Mouse (Mus musculus) midbrain, embryonic 15.5 days (tissue): ENCODE data around the gene Med31. TPM values are rescaled to one million over a fixed set of nuclear protein-coding genes. Genes with fewer than 3 reads are reported as not detected.

Experiments used
- ATAC-seq: fragments of 200-750 bp; cut with Nextera tagmentation; replicated peaks from 2 replicates; pipeline ENCODE4 v1.8.0; 2017; ENCODE audit warnings: moderate TSS enrichment
- H3K27ac ChIP-seq: fragments of 300-500 bp; sonication (generic); 2 replicates; pipeline ENCODE4 v1.5.1; 2015; ENCODE audit warnings: mild to moderate bottlenecking, inconsistent platforms
- H3K27me3 ChIP-seq: fragments of 300-500 bp; sonication (generic); replicated peaks from 2 replicates; pipeline ENCODE4 v1.6.1; 2015; ENCODE audit warnings: inconsistent platforms
- H3K36me3 ChIP-seq: fragments of 300-500 bp; sonication (generic); replicated peaks from 2 replicates; pipeline ENCODE4 v1.6.1; 2015; ENCODE audit warnings: inconsistent platforms
- H3K4me1 ChIP-seq: fragments of 300-500 bp; sonication (generic); 2 replicates; pipeline ENCODE4 v1.6.1; 2015; ENCODE audit warnings: inconsistent platforms
- H3K4me2 ChIP-seq: fragments of 300-500 bp; sonication (generic); 2 replicates; pipeline ENCODE4 v1.6.1; 2015; ENCODE audit warnings: inconsistent platforms, mild to moderate bottlenecking, moderate library complexity
- H3K4me3 ChIP-seq: fragments of 300-500 bp; sonication (generic); 2 replicates; pipeline ENCODE4 v1.5.1; 2015; ENCODE audit warnings: mild to moderate bottlenecking, inconsistent platforms
- H3K9ac ChIP-seq: fragments of 300-500 bp; sonication (generic); 2 replicates; pipeline ENCODE4 v1.6.1; 2015; ENCODE audit warnings: mild to moderate bottlenecking, inconsistent platforms
- H3K9me3 ChIP-seq: fragments of 300-500 bp; sonication (generic); 2 replicates; pipeline ENCODE4 v1.6.1; 2016; ENCODE audit warnings: inconsistent platforms
- WGBS: fragments of 180-500 bp; shearing (Covaris S2); methylation state at CpG from one replicate; pipeline ENCODE4 v1.1.7; 2015; ENCODE audit warnings: mixed read lengths; 5-methylcytosine and 5-hydroxymethylcytosine counted together
- polyA plus RNA-seq: library from polyadenylated mRNA; unstranded; fragments of >200 nt; fragmentation: Nextera tagmentation; extraction: Ambion mirVana; gene quantifications from 2 replicates; pipeline ENCODE4 v1.2.1, GENCODE M21; 2015

Med31 gene
- polyA plus RNA-seq, 1 experiment from 2014 or later, result 53.5 TPM

DNA sequence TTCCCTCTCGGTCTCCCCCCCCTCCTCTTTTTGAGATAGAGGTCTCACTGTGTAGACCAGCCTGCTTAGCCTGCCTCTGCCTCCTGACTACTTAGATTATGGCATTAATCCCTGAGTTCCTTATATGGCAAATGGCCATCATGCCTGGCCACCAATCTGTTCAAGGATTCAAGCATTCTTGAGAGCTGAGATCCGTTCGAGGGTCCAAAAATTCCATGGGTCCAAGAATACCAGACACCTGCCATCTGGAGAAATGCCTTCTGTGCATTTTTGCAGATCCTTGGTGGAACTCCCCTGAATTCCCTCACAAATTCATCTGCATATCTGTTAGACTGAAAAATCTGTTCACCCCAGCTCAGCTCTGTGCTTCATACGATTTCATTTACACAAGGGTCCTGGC, 8.0 kb upstream of the Med31 start:
- Histone ChIP-seq H3K27me3 (no peaks in the 10 kb centered on the region), H3K27ac (no peak overlapping the region), H3K9ac (no peak overlapping the region), H3K9me3 (no peaks in the 10 kb centered on the region), H3K4me2 (no peak overlapping the region), H3K4me1 (no peaks in the 10 kb centered on the region), H3K4me3 (no peak overlapping the region), H3K36me3 (no peaks in the 10 kb centered on the region; the same call in 1 of the 2 replicates)
- WGBS, result 81% methylated on average over 4 of the region's 4 CpGs
- ATAC-seq, result no peak

DNA sequence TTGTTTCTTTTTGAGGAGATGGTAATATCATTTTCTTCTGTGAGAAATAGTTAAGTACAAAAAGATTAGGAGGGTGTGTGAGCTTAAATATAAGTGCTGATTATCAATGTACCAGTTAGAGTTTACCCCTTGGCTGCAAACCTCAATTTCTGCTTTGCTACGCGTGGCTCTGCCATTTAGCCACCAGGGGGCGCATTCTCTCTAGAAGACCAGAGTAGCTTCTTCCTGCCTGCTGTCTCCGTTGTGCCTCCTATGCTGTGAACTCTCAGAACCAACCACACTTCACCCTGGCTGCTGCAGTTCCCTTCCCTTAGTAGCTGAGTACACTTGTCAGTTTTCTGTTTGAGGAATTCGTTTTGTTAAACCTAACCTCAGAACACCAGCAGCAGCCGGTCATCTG, 5.9 kb upstream of the Med31 start:
- H3K36me3 ChIP-seq, result no peaks in the 10 kb centered on the region; the same call in 1 of the 2 replicates
- H3K4me2 ChIP-seq, result no peak overlapping the region
- H3K9ac ChIP-seq, result no peak overlapping the region
- no peaks in the 10 kb centered on the region for H3K9me3 ChIP-seq
- ATAC-seq, result no peak
- WGBS, result 14% methylated on average over 6 of the region's 6 CpGs
- no peaks in the 10 kb centered on the region for H3K27me3 ChIP-seq
- H3K4me1 ChIP-seq, result peaks cover 14% of the 10 kb centered on the region
- no peak overlapping the region for H3K4me3 ChIP-seq
- H3K27ac ChIP-seq, result no peak overlapping the region

DNA sequence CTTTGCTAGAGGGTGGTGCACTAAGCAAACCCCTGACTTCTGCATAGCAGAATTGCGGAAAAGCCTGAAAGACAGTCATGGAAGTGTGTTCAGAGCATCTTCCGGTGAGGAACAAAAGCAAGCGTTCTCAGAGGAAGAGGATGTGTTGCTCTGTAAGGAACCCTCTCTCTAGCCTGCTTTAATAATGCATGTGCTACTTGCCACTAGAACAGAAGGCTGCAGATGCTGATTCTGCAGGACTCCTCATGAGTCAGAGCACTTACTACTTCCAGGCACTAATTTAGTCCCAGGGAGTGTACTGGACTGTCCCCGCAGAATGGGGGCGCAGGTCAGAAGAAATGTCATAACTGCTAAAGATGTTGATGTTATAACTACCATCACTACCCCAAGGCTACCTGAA, 1.7 kb upstream of the Med31 start:
- Histone ChIP-seq H3K27me3 (no peaks in the 10 kb centered on the region), H3K9me3 (no peaks in the 10 kb centered on the region), H3K4me3 (no peak overlapping the region), H3K4me2 (peak overlapping the region; percentile 82), H3K36me3 (no peaks in the 10 kb centered on the region; the same call in 1 of the 2 replicates), H3K4me1 (peaks cover 30% of the 10 kb centered on the region), H3K9ac (no peak overlapping the region), H3K27ac (no peak overlapping the region)
- no peak for ATAC-seq
- WGBS, result 82% methylated on average over 5 of the region's 5 CpGs

DNA sequence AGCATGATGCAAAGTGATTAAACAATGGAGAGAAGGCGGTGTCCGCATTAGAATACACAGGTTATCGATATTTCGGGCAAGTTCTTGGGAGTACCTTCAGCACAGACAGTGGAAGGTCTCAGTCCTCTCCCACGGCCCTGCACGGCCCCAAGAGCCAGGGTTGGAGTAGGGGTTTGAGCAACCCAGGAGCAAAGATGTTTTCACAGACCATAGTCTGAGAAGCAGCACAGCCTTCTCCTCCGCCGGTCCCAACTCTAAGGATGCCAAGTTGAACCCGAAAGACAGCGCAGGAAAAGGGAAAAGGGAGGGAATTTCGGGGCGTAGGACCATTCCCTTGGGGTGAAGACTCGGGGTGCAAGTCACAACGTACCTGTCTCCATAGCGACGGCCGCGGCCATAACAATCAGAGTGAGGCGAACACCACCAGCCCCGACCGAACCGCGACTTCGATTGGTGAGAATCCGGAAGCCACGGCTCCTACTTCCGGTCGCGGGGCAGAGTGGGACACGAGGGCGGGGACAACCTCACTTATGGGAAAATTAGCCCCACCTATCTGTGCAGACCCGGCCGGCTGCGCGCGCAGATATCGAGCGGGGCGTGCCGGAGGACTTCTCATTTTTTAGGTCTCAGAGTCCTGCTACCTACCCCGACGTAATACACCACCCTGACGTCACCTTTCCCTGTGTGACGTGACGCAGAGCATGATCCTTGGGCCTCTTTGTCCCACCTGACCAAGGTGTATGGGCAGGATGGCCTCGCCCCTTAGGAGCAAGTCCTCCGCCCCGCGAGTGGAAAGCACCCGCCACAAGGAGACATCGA, 592 bp downstream of the Med31 start:
- H3K9me3 ChIP-seq, result no peaks in the 10 kb centered on the region
- H3K4me2 ChIP-seq, result peak overlapping the region; percentile 82
- peak overlapping the region; percentile 84 for H3K4me3 ChIP-seq
- peak overlapping the region; percentile 83 for H3K9ac ChIP-seq
- ATAC-seq, result peak; percentile 97
- WGBS, result under 1% methylated on average over 51 of the region's 51 CpGs
- H3K27me3 ChIP-seq, result no peaks in the 10 kb centered on the region
- peaks cover 16% of the 10 kb centered on the region for H3K36me3 ChIP-seq
- H3K4me1 ChIP-seq, result peaks cover 30% of the 10 kb centered on the region
- peak overlapping the region; percentile 85 for H3K27ac ChIP-seq

DNA sequence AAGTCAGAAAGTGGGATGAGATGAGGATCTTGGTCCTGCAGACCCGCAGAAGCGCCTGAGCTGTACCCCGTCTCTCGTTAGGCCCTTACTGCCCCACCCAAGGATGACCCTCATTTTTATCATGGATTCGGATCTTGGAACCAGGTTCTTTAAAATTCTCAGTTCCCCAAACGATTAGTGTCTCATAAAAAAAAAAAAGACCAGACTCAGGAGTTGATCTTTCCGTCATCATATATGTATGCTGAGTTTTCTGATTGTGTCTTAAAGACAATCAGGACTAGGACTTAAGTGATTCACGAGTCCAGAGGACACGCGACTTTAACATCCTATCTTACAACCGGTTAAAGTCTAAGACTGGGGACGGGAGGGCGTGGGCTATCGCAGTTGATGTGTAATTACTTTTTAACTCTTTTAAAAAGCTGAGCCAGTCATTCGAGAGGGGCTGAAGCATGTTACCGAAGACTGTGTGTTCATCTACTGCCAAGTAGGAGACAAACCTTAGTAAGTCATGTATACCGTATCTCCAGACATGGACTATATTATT, 7.5 kb downstream of the Med31 start:
- WGBS, result 26% methylated on average over 17 of the region's 17 CpGs
- Histone ChIP-seq H3K4me2 (peak overlapping the region; percentile 76), H3K9me3 (no peaks in the 10 kb centered on the region), H3K4me1 (peaks cover 29% of the 10 kb centered on the region), H3K27me3 (no peaks in the 10 kb centered on the region), H3K4me3 (peak overlapping the region; percentile 68), H3K27ac (peak overlapping the region; percentile 76), H3K9ac (peak overlapping the region; percentile 80), H3K36me3 (peaks cover 16% of the 10 kb centered on the region)
- ATAC-seq, result no peak

DNA sequence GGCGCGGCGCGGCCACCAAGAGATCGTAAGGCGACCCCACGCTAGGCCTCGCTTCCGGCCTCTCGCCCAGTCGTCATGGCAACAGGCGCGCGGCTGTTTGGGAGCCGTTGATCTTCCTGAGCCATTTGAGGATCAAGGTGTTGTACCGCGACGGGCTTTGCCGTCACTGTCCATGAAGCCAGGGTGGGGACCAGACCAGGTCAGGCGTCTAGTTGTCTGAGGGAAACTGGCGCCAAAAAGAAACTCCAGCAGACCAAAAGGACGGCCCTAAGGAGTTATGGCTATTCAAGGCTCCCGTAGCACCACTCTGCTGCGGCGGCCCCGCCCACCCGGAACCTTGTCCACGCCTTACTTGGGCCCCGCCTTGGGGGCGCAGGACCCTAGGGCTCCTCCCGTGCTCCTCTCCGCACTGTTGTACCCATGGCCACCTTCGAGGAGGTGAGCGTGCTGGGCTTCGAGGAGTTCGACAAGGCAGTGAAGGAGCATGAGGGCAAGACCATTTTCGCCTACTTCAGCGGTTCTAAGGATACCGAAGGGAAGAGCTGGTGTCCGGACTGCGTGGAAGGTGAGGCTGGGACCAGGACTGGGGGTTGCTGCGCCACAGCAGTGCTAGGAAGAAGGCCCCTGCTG, 8.1 kb downstream of the Med31 start, which contains the start of the genes 4933427D14Rik and Txndc17:
4933427D14Rik (minus strand) TSS at position 256 of the 630 bp plus-strand sequence.
Txndc17 (plus strand) TSS at position 344 of the 630 bp plus-strand sequence.
- Histone ChIP-seq H3K4me2 (peak within 1 kb of the TSS; percentile 76), H3K27ac (peak within 1 kb of the TSS; percentile 76), H3K9me3 (no peaks in the 10 kb centered on the region), H3K36me3 (peaks cover 16% of the 10 kb centered on the region), H3K4me1 (peaks cover 30% of the 10 kb centered on the region), H3K4me3 (peak within 1 kb of the TSS; percentile 68), H3K27me3 (no peaks in the 10 kb centered on the region), H3K9ac (peak within 1 kb of the TSS; percentile 80)
- WGBS, result 0% methylated on average over 42 of the region's 42 CpGs
- ATAC-seq, result peak; percentile 94

DNA sequence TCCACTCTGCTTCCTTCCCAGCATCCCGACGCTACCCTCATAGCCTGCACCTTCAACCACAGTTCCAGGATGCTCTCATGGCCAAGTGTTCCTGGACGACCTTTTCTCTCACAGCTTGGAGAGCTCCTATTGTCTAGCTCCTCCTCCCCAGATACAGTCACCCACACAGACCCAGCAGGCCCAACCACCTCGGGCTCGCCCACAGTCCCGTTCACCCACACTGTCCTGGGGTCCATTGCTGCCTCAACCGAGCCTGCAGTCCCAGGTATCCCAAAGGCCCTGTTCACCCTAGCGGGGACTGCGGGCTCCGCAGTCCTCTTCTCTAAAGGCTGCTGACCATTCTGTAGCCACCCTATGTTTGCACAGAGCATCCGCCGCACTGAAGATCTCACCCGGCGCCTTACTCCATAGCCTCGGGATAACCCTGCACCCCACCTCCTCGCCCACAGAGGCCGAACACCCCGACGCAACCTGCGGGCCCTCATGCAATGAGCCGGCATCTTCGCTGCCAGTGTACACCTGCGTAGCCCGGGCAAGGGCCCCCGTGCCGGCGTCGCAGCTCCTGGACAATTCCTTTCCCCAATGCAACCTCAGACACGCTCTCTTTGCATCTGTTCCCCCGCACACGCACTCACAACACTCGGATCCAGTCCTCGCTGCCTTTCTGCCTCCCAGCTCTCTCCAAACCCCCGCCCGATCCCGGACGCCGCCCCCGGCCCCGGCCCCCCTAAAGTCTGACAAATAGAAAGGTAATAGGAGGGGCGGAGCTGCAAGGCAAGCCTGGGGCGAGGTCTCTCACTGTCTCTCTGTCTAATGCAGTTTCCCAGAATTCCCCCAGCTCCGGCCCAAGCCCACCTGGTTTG, 8.8 kb downstream of the Med31 start, which contains the start of gene Gm43951:
Gm43951 (minus strand) TSS at position 500 of the 863 bp plus-strand sequence.
- peak; percentile 70 for ATAC-seq
- Histone ChIP-seq H3K36me3 (peaks cover 16% of the 10 kb centered on the region), H3K4me1 (peaks cover 30% of the 10 kb centered on the region), H3K27me3 (no peaks in the 10 kb centered on the region), H3K4me3 (peak within 1 kb of the TSS; percentile 68), H3K27ac (peak within 1 kb of the TSS; percentile 76), H3K4me2 (peak within 1 kb of the TSS; percentile 76), H3K9me3 (no peaks in the 10 kb centered on the region), H3K9ac (peak within 1 kb of the TSS; percentile 80)
- under 1% methylated on average over 43 of the region's 43 CpGs for WGBS

DNA sequence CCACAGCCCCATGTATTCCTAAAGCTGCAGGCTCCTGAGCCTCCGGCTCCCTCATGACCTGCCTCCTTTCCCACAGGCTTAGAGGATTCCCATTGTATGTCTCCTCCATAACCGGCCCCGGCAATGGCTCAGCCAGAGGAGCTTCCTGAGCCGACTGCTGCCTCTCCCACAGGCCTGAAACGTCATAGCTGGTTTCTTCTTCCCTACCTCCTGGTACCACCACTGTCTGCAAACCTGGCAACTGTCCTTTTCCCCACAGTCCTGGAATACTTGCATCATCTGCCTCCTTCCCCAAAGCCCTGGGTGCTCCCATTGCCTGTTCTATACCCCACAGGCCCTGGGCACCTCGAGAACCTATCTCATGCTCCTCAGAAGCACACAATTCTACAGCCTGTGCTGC, 10.1 kb downstream of the Med31 start:
- ATAC-seq, result no peak
- H3K36me3 ChIP-seq, result peaks cover 5% of the 10 kb centered on the region; the same call in 1 of the 2 replicates
- peak overlapping the region; percentile 68 for H3K4me3 ChIP-seq
- peaks cover 30% of the 10 kb centered on the region for H3K4me1 ChIP-seq
- 75% methylated on average over 6 of the region's 6 CpGs for WGBS
- H3K27me3 ChIP-seq, result no peaks in the 10 kb centered on the region
- H3K9me3 ChIP-seq, result no peaks in the 10 kb centered on the region
- H3K4me2 ChIP-seq, result peak overlapping the region; percentile 76
- no peak overlapping the region for H3K27ac ChIP-seq
- no peak overlapping the region for H3K9ac ChIP-seq

DNA sequence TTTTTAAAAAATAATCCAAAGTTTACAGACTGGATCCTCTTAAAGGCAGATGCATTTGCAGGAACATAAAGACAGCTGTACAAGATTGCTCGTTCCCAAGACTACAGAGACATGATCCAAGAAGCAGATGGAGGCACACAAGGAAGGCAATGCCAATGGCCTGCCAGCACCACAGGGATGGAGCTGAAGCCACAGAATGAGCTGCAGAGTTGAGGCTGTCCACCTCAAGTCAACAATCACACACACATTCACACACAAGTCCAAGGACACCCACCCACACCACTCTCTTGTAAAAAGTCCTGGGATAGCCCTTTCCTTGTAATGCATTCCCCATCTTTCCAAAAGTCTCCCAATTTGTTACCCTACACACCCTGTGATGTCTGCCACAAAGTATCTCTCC, 12.0 kb downstream of the Med31 start:
- Histone ChIP-seq H3K9me3 (no peaks in the 10 kb centered on the region), H3K27ac (no peak overlapping the region), H3K9ac (no peak overlapping the region), H3K27me3 (no peaks in the 10 kb centered on the region), H3K4me3 (no peak overlapping the region), H3K36me3 (peaks cover 9% of the 10 kb centered on the region; the same call in 1 of the 2 replicates), H3K4me1 (peaks cover 30% of the 10 kb centered on the region), H3K4me2 (no peak overlapping the region)
- ATAC-seq, result no peak
- 53% methylated on average over 1 of the region's 1 CpGs for WGBS

DNA sequence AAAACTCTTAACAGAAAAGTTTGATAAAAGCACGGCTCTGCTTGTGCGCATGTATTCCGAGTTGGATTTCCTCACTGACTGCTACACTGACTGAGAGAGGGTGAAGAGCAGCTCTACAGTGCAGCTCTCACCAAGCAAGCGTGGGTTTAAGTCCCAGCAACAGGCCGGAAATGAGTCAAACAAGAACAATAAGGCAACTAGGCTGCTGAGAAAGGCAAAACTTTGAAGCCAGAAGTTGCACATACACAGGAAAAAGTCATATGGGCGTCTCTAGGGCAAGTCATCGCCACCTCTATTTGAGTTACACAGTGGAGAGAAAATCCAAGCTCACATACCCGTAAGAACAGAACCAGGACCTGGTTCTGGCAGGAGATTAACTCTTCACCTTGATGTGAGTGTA, 18.9 kb downstream of the Med31 start:
- Histone ChIP-seq H3K4me1 (no peaks in the 10 kb centered on the region), H3K27ac (no peak overlapping the region), H3K4me2 (no peak overlapping the region), H3K9me3 (no peaks in the 10 kb centered on the region), H3K9ac (no peak overlapping the region), H3K36me3 (peaks cover 16% of the 10 kb centered on the region; the same call in 1 of the 2 replicates), H3K4me3 (no peak overlapping the region), H3K27me3 (no peaks in the 10 kb centered on the region)
- 87% methylated on average over 8 of the region's 8 CpGs for WGBS
- no peak for ATAC-seq

DNA sequence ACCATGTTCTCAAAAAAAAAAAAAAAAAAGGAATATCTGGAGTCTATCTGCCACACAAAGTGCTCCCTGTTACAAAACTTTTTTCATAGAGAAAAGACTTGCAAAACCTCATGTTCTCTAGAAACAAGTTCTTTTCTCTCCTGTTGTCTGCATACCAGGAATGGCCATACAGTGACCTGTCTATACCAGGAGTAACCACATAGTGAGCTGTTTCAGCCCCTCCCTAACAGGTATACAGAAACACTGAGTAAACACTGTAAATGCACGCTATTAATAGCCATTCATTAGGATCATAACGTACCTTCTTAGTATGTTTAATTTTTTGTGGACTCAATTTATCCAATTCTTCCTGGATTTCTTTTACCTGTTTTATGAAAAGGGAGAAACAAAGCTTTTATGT, 21.1 kb downstream of the Med31 start:
- ATAC-seq, result no peak
- Histone ChIP-seq H3K9ac (no peak overlapping the region), H3K9me3 (no peaks in the 10 kb centered on the region), H3K4me1 (no peaks in the 10 kb centered on the region), H3K36me3 (peaks cover 34% of the 10 kb centered on the region; the same call in 1 of the 2 replicates), H3K4me2 (no peak overlapping the region), H3K27me3 (no peaks in the 10 kb centered on the region), H3K27ac (no peak overlapping the region), H3K4me3 (no peak overlapping the region)
- 98% methylated on average over 2 of the region's 2 CpGs for WGBS
